Mouse (Mus musculus): ENCODE data around the gene Mab21l3.
"Not testable (repeated sequence)": the region's sequence is repeated elsewhere in the genome, so short reads cannot be mapped to it uniquely, and the experiment has no call there.

Mab21l3 gene

GRCm38 (mm10) chr3:101842372-101843094 is 6.2 kb downstream of the Mab21l3 start:
- DNase-seq (ENCODE audit: low read depth, low spot score) = no peak

- peak; percentile 12 for DNase-seq (ENCODE audit: low read depth, low spot score)
Measured at GRCm38 (mm10) chr3:101839327-101839726, 9.4 kb downstream of the Mab21l3 start.

- DNase-seq (ENCODE audit: low read depth, low spot score) = no peak
Measured at GRCm38 (mm10) chr3:101836971-101837370, 11.8 kb downstream of the Mab21l3 start.

GRCm38 (mm10) chr3:101836532-101836931 is 12.2 kb downstream of the Mab21l3 start:
- DNase-seq (ENCODE audit: low read depth, low spot score) = no peak

- peak; percentile 80 for DNase-seq (ENCODE audit: low read depth, low spot score)
Measured at GRCm38 (mm10) chr3:101836045-101836444, 12.7 kb downstream of the Mab21l3 start.

GRCm38 (mm10) chr3:101831189-101831858 is 17.4 kb downstream of the Mab21l3 start:
- no peak for DNase-seq (ENCODE audit: low read depth, low spot score)

GRCm38 (mm10) chr3:101829881-101830616 is 18.7 kb downstream of the Mab21l3 start:
- DNase-seq (ENCODE audit: low read depth, low spot score) = no peak

- no peak for DNase-seq (ENCODE audit: low read depth, low spot score)
Measured at GRCm38 (mm10) chr3:101828595-101828994, 20.2 kb downstream of the Mab21l3 start.

- DNase-seq (ENCODE audit: low read depth, low spot score) = no peak
Measured at GRCm38 (mm10) chr3:101827220-101827715, 21.5 kb downstream of the Mab21l3 start.

- DNase-seq (ENCODE audit: low read depth, low spot score) = no peak
Measured at GRCm38 (mm10) chr3:101824338-101824737, 24.4 kb downstream of the Mab21l3 start.

GRCm38 (mm10) chr3:101822052-101822451 is 26.7 kb downstream of the Mab21l3 start:
- DNase-seq (ENCODE audit: low read depth, low spot score) = no peak

GRCm38 (mm10) chr3:101820708-101821107 is 28.1 kb downstream of the Mab21l3 start:
- not testable (repeated sequence) for DNase-seq (ENCODE audit: low read depth, low spot score)

GRCm38 (mm10) chr3:101816006-101816405 is 32.8 kb downstream of the Mab21l3 start:
- DNase-seq (ENCODE audit: low read depth, low spot score) = no peak

- no peak for DNase-seq (ENCODE audit: low read depth, low spot score)
Measured at GRCm38 (mm10) chr3:101814790-101815189, 34.0 kb downstream of the Mab21l3 start.

- DNase-seq (ENCODE audit: low read depth, low spot score) = peak; percentile 77
Measured at GRCm38 (mm10) chr3:101812341-101812962, 36.3 kb downstream of the Mab21l3 start.

- no peak for DNase-seq (ENCODE audit: low read depth, low spot score)
Measured at GRCm38 (mm10) chr3:101811931-101812330, 36.8 kb downstream of the Mab21l3 start.

- DNase-seq (ENCODE audit: low read depth, low spot score) = peak; percentile 22
Measured at GRCm38 (mm10) chr3:101807646-101808045, 41.1 kb downstream of the Mab21l3 start.

GRCm38 (mm10) chr3:101806941-101807340 is 41.8 kb downstream of the Mab21l3 start:
- DNase-seq (ENCODE audit: low read depth, low spot score) = no peak

GRCm38 (mm10) chr3:101806149-101806548 is 42.6 kb downstream of the Mab21l3 start:
- DNase-seq (ENCODE audit: low read depth, low spot score) = peak; percentile 18

GRCm38 (mm10) chr3:101805562-101806004 is 43.2 kb downstream of the Mab21l3 start:
- no peak for DNase-seq (ENCODE audit: low read depth, low spot score)

GRCm38 (mm10) chr3:101804971-101805561 is 43.7 kb downstream of the Mab21l3 start:
- DNase-seq (ENCODE audit: low read depth, low spot score) = no peak
